Mouse (Mus musculus) heart, postnatal 4 days (tissue): ENCODE results near the gene Tas2r115. TPM values are rescaled to one million over a fixed set of nuclear protein-coding genes. Genes with fewer than 3 reads are reported as not detected.
"Not testable (repeated sequence)": the region's sequence is repeated elsewhere in the genome, so short reads cannot be mapped to it uniquely, and the experiment has no call there.

Source experiments
- DNase-seq: peaks from one replicate; pipeline ENCODE4 v3.0.0; 2021
- total RNA-seq, 2 experiments: library from RNA; stranded (reverse); gene quantifications; 2 replicates each; pipeline ENCODE4 v1.2.3; 2021

Gene Tas2r115
- not detected for total RNA-seq

- no peak for DNase-seq
These were observed at the start of gene Tas2r115 for GRCm38 (mm10) chr6:132737935-132738334. Gene Tas2r115, minus strand, starts transcription at chr6:132738035.

GRCm38 (mm10) chr6:132778062-132778461 lies 40.2 kb upstream of the Tas2r115 start, which contains the start of gene Tas2r136:
Gene Tas2r136, minus strand, starts transcription at chr6:132778162.
- DNase-seq: no peak

- DNase-seq: no peak
These were observed 24.0 kb upstream of the Tas2r115 start, which contains the start of gene Tas2r102 for GRCm38 (mm10) chr6:132761831-132762230. Gene Tas2r102, plus strand, starts transcription at chr6:132762131.

GRCm38 (mm10) chr6:132754430-132754829 lies 16.6 kb upstream of the Tas2r115 start, which contains the start of gene Tas2r124:
Gene Tas2r124, plus strand, starts transcription at chr6:132754730.
- DNase-seq: no peak

- DNase-seq: no peak
These were observed 12.4 kb upstream of the Tas2r115 start for GRCm38 (mm10) chr6:132750206-132750605.

- no peak for DNase-seq
These were observed 26.0 kb downstream of the Tas2r115 start, which contains the start of gene Tas2r122 for GRCm38 (mm10) chr6:132711828-132712227. Gene Tas2r122, minus strand, starts transcription at chr6:132711928.

- no peak for DNase-seq
These were observed 36.9 kb downstream of the Tas2r115 start, which contains the start of gene Tas2r121 for GRCm38 (mm10) chr6:132700907-132701306. Gene Tas2r121, minus strand, starts transcription at chr6:132701007.

GRCm38 (mm10) chr6:132691596-132691995 lies 46.2 kb downstream of the Tas2r115 start:
- DNase-seq: not testable (repeated sequence)

Other genes starting within 250 kb of the Tas2r115 start
- gene Prh1, start 168.2 kb downstream of the Tas2r115 start, total RNA-seq: not detected
- gene Prp2, start 142.1 kb downstream of the Tas2r115 start, total RNA-seq: not detected
- not detected for gene A630073D07Rik, start 86.5 kb downstream of the Tas2r115 start, total RNA-seq
- gene Tas2r120, start 81.1 kb downstream of the Tas2r115 start, total RNA-seq: not detected
- gene Tas2r121, start 37.0 kb downstream of the Tas2r115 start, total RNA-seq: not detected
- gene Tas2r122, start 26.1 kb downstream of the Tas2r115 start, total RNA-seq: not detected
- gene Tas2r124, start 16.7 kb upstream of the Tas2r115 start, total RNA-seq: not detected
- gene Tas2r102, start 24.1 kb upstream of the Tas2r115 start, total RNA-seq: not detected
- gene Tas2r136, start 40.1 kb upstream of the Tas2r115 start, total RNA-seq: not detected
- not detected for gene Tas2r117, start 64.8 kb upstream of the Tas2r115 start, total RNA-seq
- not detected for gene Tas2r123, start 109.1 kb upstream of the Tas2r115 start, total RNA-seq
- not detected for gene Tas2r116, start 117.4 kb upstream of the Tas2r115 start, total RNA-seq
- gene Tas2r110, start 130.0 kb upstream of the Tas2r115 start, total RNA-seq: not detected
- not detected for gene Tas2r113, start 155.0 kb upstream of the Tas2r115 start, total RNA-seq
- not detected for gene Tas2r125, start 171.6 kb upstream of the Tas2r115 start, total RNA-seq
- gene Tas2r129, start 213.1 kb upstream of the Tas2r115 start, total RNA-seq: not detected
- gene Tas2r131, start 219.9 kb upstream of the Tas2r115 start, total RNA-seq: not detected
- not detected for gene Tas2r109, start 242.9 kb upstream of the Tas2r115 start, total RNA-seq